Mouse (Mus musculus) kidney, embryonic 15.5 days (tissue): ENCODE data around the gene Gm17359. TPM values are rescaled to one million over a fixed set of nuclear protein-coding genes. Genes with fewer than 3 reads are reported as not detected.
"Not testable (repeated sequence)": the region's sequence is repeated elsewhere in the genome, so short reads cannot be mapped to it uniquely, and the experiment has no call there.

Experiments
- ATAC-seq: fragments of 200-750 bp; cut with Nextera tagmentation; replicated peaks from 2 replicates; pipeline ENCODE4 v1.8.0; 2017; ENCODE audit warnings: moderate TSS enrichment; ENCODE audit not compliant: low FRiP score
- H3K27ac ChIP-seq: fragments of 300-500 bp; sonication (generic); 2 replicates; pipeline ENCODE4 v1.5.1; 2015; ENCODE audit warnings: mild to moderate bottlenecking, inconsistent platforms
- H3K27me3 ChIP-seq: fragments of 300-500 bp; sonication (generic); 2 replicates; pipeline ENCODE4 v1.6.1; 2015; ENCODE audit warnings: inconsistent platforms
- H3K36me3 ChIP-seq: fragments of 300-500 bp; sonication (generic); 2 replicates; pipeline ENCODE4 v1.6.1; 2015; ENCODE audit warnings: inconsistent platforms
- H3K4me1 ChIP-seq: fragments of 300-500 bp; sonication (generic); 2 replicates; pipeline ENCODE4 v1.6.1; 2015; ENCODE audit warnings: inconsistent platforms
- H3K4me2 ChIP-seq: fragments of 300-500 bp; sonication (generic); 2 replicates; pipeline ENCODE4 v1.6.1; 2015; ENCODE audit warnings: moderate library complexity, mild to moderate bottlenecking, inconsistent platforms
- H3K4me3 ChIP-seq: fragments of 300-500 bp; sonication (generic); replicated peaks from 2 replicates; pipeline ENCODE4 v1.5.1; 2015; ENCODE audit warnings: mild to moderate bottlenecking, inconsistent platforms
- H3K9ac ChIP-seq: fragments of 300-500 bp; sonication (generic); 2 replicates; pipeline ENCODE4 v1.6.1; 2015; ENCODE audit warnings: mild to moderate bottlenecking, inconsistent platforms
- H3K9me3 ChIP-seq: fragments of 300-500 bp; sonication (generic); replicated peaks from 2 replicates; pipeline ENCODE4 v1.6.1; 2016; ENCODE audit warnings: inconsistent platforms
- WGBS: fragments of 180-500 bp; shearing (Covaris S2); methylation state at CpG from one replicate; pipeline ENCODE4 v1.1.7; 2015; ENCODE audit warnings: mixed read lengths; 5-methylcytosine and 5-hydroxymethylcytosine counted together
- polyA plus RNA-seq: library from polyadenylated mRNA; unstranded; fragments of >200 nt; fragmentation: Nextera tagmentation; extraction: Ambion mirVana; gene quantifications from 2 replicates; pipeline ENCODE4 v1.2.1, GENCODE M21; 2015

Gm17359 gene
- polyA plus RNA-seq, 1 experiment from 2014 or later = not detected

GRCm38 (mm10) chr3:79433593-79433992 is 97.1 kb downstream of the Gm17359 start:
- H3K36me3 ChIP-seq = no peaks in the 10 kb centered on the region
- H3K4me2 ChIP-seq = no peak overlapping the region
- H3K9ac ChIP-seq = no peak overlapping the region
- H3K9me3 ChIP-seq = no peaks in the 10 kb centered on the region
- H3K27ac ChIP-seq = no peak overlapping the region
- ATAC-seq = no peak
- H3K4me1 ChIP-seq = no peaks in the 10 kb centered on the region
- H3K4me3 ChIP-seq = no peak overlapping the region
- no peaks in the 10 kb centered on the region for H3K27me3 ChIP-seq

- Histone ChIP-seq H3K9ac (no peak overlapping the region), H3K27me3 (no peaks in the 10 kb centered on the region), H3K9me3 (no peaks in the 10 kb centered on the region), H3K4me1 (no peaks in the 10 kb centered on the region), H3K4me2 (no peak overlapping the region), H3K4me3 (no peak overlapping the region), H3K36me3 (no peaks in the 10 kb centered on the region), H3K27ac (no peak overlapping the region)
- no peak for ATAC-seq
- 81% methylated on average over 9 of the region's 9 CpGs for WGBS
These were observed 98.0 kb downstream of the Gm17359 start for GRCm38 (mm10) chr3:79434436-79434835.

GRCm38 (mm10) chr3:79434985-79435384 is 98.5 kb downstream of the Gm17359 start:
- no peak overlapping the region for H3K9ac ChIP-seq
- H3K27me3 ChIP-seq = no peaks in the 10 kb centered on the region
- no peak overlapping the region for H3K4me3 ChIP-seq
- WGBS = 72% methylated on average over 5 of the region's 5 CpGs
- no peaks in the 10 kb centered on the region for H3K9me3 ChIP-seq
- no peak overlapping the region for H3K27ac ChIP-seq
- no peaks in the 10 kb centered on the region for H3K4me1 ChIP-seq
- H3K36me3 ChIP-seq = no peaks in the 10 kb centered on the region
- ATAC-seq = no peak
- H3K4me2 ChIP-seq = no peak overlapping the region

- Histone ChIP-seq H3K27ac (no peak overlapping the region), H3K27me3 (no peaks in the 10 kb centered on the region), H3K4me3 (no peak overlapping the region), H3K4me1 (no peaks in the 10 kb centered on the region), H3K9ac (no peak overlapping the region), H3K4me2 (no peak overlapping the region), H3K9me3 (no peaks in the 10 kb centered on the region), H3K36me3 (no peaks in the 10 kb centered on the region)
- no peak for ATAC-seq
- 81% methylated on average over 7 of the region's 7 CpGs for whole genome bisulfite sequencing
These were observed 99.7 kb downstream of the Gm17359 start for GRCm38 (mm10) chr3:79436186-79436585.

- Histone ChIP-seq H3K27ac (no peak overlapping the region), H3K9ac (no peak overlapping the region), H3K9me3 (no peaks in the 10 kb centered on the region), H3K27me3 (no peaks in the 10 kb centered on the region), H3K36me3 (no peaks in the 10 kb centered on the region), H3K4me3 (no peak overlapping the region), H3K4me1 (no peaks in the 10 kb centered on the region), H3K4me2 (no peak overlapping the region)
- no peak for ATAC-seq
- WGBS = 89% methylated on average over 3 of the region's 3 CpGs
These were observed 101.8 kb downstream of the Gm17359 start for GRCm38 (mm10) chr3:79438276-79438675.

- ATAC-seq = no peak
- WGBS = 70% methylated on average over 12 of the region's 12 CpGs
- no peak overlapping the region for H3K4me3 ChIP-seq
- H3K9me3 ChIP-seq = no peaks in the 10 kb centered on the region
- H3K27ac ChIP-seq = no peak overlapping the region
- H3K27me3 ChIP-seq = no peaks in the 10 kb centered on the region
- H3K9ac ChIP-seq = no peak overlapping the region
- H3K4me2 ChIP-seq = no peak overlapping the region
- H3K36me3 ChIP-seq = no peaks in the 10 kb centered on the region
- no peaks in the 10 kb centered on the region for H3K4me1 ChIP-seq
These were observed 104.6 kb downstream of the Gm17359 start for GRCm38 (mm10) chr3:79440976-79441491.

- Histone ChIP-seq H3K27me3 (no peaks in the 10 kb centered on the region), H3K4me1 (no peaks in the 10 kb centered on the region), H3K9ac (no peak overlapping the region), H3K36me3 (no peaks in the 10 kb centered on the region), H3K9me3 (no peaks in the 10 kb centered on the region), H3K4me2 (no peak overlapping the region), H3K27ac (no peak overlapping the region), H3K4me3 (no peak overlapping the region)
- 71% methylated on average over 4 of the region's 4 CpGs for WGBS
- no peak for ATAC-seq
These were observed 107.4 kb downstream of the Gm17359 start for GRCm38 (mm10) chr3:79443850-79444249.

GRCm38 (mm10) chr3:79445041-79445440 is 108.6 kb downstream of the Gm17359 start:
- H3K9me3 ChIP-seq = no peaks in the 10 kb centered on the region
- no peak overlapping the region for H3K9ac ChIP-seq
- no peak overlapping the region for H3K27ac ChIP-seq
- H3K4me2 ChIP-seq = no peak overlapping the region
- 0 out of 2 replicates have a peak, but pooled peaks cover 4% of the 10 kb centered on the region for H3K4me1 ChIP-seq
- H3K27me3 ChIP-seq = no peaks in the 10 kb centered on the region
- no peak for ATAC-seq
- 75% methylated on average over 8 of the region's 8 CpGs for WGBS
- no peaks in the 10 kb centered on the region for H3K36me3 ChIP-seq
- H3K4me3 ChIP-seq = no peak overlapping the region

- WGBS = 91% methylated on average over 4 of the region's 4 CpGs
- no peak overlapping the region for H3K27ac ChIP-seq
- H3K36me3 ChIP-seq = no peaks in the 10 kb centered on the region
- no peak for ATAC-seq
- no peak overlapping the region for H3K4me2 ChIP-seq
- H3K27me3 ChIP-seq = no peaks in the 10 kb centered on the region
- H3K9me3 ChIP-seq = no peaks in the 10 kb centered on the region
- H3K9ac ChIP-seq = no peak overlapping the region
- H3K4me1 ChIP-seq = 0 out of 2 replicates have a peak, but pooled peaks cover 4% of the 10 kb centered on the region
- no peak overlapping the region for H3K4me3 ChIP-seq
These were observed 109.7 kb downstream of the Gm17359 start for GRCm38 (mm10) chr3:79446124-79446523.

GRCm38 (mm10) chr3:79446648-79447047 is 110.2 kb downstream of the Gm17359 start:
- H3K4me2 ChIP-seq, ATAC-seq, H3K27ac ChIP-seq, H3K36me3 ChIP-seq, H3K9ac ChIP-seq, H3K4me1 ChIP-seq, H3K27me3 ChIP-seq, H3K4me3 ChIP-seq, H3K9me3 ChIP-seq: not testable (repeated sequence)
- WGBS = 75% methylated on average over 3 of the region's 3 CpGs

- 79% methylated on average over 5 of the region's 5 CpGs for WGBS
- Histone ChIP-seq H3K9ac (no peak overlapping the region), H3K27ac (no peak overlapping the region), H3K9me3 (no peaks in the 10 kb centered on the region), H3K4me2 (no peak overlapping the region), H3K36me3 (no peaks in the 10 kb centered on the region), H3K4me1 (0 out of 2 replicates have a peak, but pooled peaks cover 4% of the 10 kb centered on the region), H3K4me3 (no peak overlapping the region), H3K27me3 (no peaks in the 10 kb centered on the region)
- ATAC-seq = no peak
These were observed 112.0 kb downstream of the Gm17359 start for GRCm38 (mm10) chr3:79448421-79448820.

GRCm38 (mm10) chr3:79449361-79449760 is 112.9 kb downstream of the Gm17359 start:
- no peaks in the 10 kb centered on the region for H3K36me3 ChIP-seq
- H3K4me1 ChIP-seq = 0 out of 2 replicates have a peak, but pooled peaks cover 4% of the 10 kb centered on the region
- H3K9ac ChIP-seq = no peak overlapping the region
- WGBS = 31% methylated on average over 7 of the region's 7 CpGs
- no peaks in the 10 kb centered on the region for H3K27me3 ChIP-seq
- no peak overlapping the region for H3K4me3 ChIP-seq
- no peak overlapping the region for H3K4me2 ChIP-seq
- ATAC-seq = peak; percentile 52; the same call in 1 of the 2 replicates
- H3K27ac ChIP-seq = no peak overlapping the region
- H3K9me3 ChIP-seq = no peaks in the 10 kb centered on the region

- Histone ChIP-seq H3K9me3 (no peaks in the 10 kb centered on the region), H3K27me3 (no peaks in the 10 kb centered on the region), H3K9ac (no peak overlapping the region), H3K27ac (no peak overlapping the region), H3K4me2 (no peak overlapping the region), H3K4me3 (no peak overlapping the region), H3K4me1 (0 out of 2 replicates have a peak, but pooled peaks cover 4% of the 10 kb centered on the region), H3K36me3 (no peaks in the 10 kb centered on the region)
- ATAC-seq = no peak
- 83% methylated on average over 14 of the region's 14 CpGs for WGBS
These were observed 116.3 kb downstream of the Gm17359 start for GRCm38 (mm10) chr3:79452696-79453263.
